Mouse (Mus musculus) layer of hippocampus, postnatal 10 days (tissue): ENCODE measurements at regions not wholly inside any gene's neighbourhood (a gene's known extent, or its start where the extent isn't known, plus 50 kb on each side); places are given as distances from the start of the nearest gene placed in this dataset.
"Not testable (repeated sequence)": the region's sequence is repeated elsewhere in the genome, so short reads cannot be mapped to it uniquely, and the experiment has no call there.

Experiments used
- DNase-seq, 2 experiments: peaks; one replicate each; pipeline ENCODE4 v3.0.0; 2021; ENCODE audit warnings: low spot score in 2 of 2

DNA sequence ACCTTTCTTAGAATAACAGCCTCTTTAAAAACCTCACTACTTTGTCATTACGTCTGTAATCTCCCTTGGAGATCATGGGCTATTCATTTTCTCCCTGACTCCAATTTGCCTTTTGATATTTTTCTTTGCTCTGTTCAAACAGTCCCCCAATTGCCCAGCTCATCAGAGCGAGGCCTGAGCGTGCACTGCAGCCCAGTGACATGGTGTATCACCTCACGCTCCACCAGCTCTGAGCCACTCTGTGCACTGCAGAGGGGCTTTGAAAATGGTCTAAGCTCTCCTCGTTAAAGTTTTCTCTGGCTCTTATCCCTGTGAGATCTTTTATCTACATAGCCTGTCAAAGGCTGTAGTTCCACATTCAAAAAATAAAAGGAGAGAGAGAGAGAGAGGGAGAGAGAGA is 152.1 kb downstream of the Srek1 start:
- DNase-seq, result no peak

DNA sequence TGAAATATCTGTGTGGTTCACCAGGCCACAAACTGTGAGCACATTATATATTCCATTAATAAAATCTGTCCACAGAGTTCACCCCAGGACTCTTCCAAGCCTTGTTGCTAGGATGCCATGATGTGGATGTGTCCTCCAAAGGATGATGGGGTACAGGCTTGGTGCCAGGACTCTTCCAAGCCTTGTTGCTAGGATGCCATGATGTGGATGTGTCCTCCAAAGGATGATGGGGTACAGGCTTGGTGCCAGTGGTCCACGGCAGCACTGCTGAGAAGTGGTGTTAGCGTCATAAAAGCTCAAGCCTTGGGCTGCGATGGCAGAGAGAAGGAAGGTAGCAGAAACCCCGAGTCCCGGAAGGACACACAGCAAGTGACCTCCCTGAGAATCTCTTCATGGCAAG is 153.4 kb downstream of the Srek1 start:
- DNase-seq, result not testable (repeated sequence)

DNA sequence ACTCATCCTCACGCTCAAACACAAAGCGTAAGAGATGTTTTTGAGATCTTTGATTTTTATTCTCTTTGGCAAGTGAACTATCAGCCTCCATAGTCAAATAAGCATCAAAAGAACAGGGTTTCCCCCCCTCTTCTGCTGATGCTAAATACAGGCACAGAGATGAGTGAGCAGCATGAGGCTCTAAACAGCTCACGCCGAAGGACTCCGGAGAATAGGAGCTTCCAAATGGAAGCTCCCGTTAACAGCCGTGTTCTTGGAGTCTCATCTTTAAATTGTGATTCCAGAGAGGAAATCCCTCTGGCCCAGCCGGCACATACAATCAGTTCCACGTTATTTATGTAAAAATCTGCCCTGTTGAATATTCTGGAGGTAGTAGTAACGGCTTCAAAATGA is 161.1 kb downstream of the Srek1 start:
- no peak for DNase-seq

DNA sequence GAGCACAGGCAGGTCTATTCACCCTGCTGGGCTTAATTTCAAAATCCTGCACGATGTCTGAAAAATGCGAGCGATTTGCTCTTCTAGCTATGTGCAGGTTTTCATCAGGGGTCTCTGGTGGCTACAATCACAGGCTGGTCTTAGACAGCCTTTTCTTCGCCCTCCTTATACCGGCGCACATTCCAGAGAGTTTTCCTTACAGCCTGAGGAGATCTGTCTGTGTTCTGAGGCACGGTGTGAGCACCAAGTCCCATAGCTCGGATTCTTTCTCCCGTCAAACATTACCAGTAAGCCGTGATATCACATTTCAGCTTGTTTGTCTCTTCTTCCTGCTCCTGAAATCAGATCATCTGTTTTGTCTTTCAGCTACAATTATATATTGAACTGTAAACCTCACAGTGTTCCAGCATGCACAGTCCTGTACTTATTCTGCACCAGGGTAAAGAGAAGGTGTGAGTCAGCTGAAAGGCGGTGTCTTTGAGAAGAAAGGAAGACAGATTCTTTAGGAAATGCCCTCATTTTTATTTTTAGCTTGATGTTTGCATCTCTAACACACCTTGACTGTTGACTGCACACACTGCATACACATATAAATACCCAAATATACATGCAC is 161.6 kb downstream of the Srek1 start:
- no peak for DNase-seq

DNA sequence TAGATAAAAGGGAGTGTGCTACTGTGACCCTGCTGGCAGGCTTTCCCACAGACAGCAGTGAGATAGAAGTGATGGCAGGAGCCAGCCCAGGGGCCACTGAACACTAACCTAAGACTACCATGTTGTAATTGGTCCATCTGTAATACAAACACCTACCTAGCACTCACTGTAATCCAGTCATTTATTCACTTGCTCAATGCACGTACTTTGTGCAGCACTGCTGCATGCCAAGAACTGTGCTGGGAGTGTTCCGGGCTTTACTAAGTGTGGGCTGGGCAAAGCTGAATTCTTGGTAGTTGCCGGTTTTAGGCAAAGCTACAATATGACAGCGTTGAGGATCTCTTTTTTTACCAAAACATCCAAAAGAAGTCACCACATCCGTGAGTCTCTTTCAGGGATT is 172.1 kb downstream of the Srek1 start:
- DNase-seq, result no peak

DNA sequence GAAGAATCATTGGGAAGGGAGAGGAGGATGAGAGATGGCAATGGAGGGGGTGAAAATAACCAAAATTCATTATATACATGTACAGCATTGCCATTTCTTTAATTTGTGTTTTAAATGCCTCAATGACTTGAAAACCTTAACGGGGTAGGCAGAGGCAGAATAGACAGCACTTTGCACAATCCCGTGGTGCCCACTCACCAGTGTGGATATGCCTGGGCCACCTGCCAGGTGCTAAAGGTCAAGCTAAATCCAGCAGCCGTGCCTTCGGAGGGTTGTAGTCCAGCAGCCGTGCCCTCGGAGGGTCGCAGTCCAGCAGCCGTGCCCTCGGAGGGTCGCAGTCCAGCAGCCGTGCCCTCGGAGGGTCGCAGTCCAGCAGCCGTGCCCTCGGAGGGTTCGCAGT is 182.0 kb downstream of the Srek1 start:
- DNase-seq, result no peak

DNA sequence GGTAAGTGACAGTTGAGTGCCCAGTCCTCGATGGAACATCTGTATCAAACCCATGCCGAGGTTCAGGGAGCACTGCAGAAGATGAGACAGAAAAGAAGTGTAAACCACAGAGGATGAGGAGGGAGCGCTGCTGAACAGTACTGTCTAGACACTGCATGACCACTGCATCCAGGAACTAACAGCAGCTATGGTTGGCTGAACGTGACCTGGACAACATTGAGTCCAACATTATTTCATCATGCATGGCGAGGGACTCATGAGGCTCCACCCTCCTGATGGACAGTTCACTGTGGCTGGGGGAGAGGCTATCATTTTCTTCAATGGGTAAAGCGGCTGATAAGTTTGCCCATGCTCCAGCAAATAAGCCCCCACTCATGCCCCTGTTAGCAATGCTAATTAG is 182.5 kb downstream of the Srek1 start:
- no peak for DNase-seq

DNA sequence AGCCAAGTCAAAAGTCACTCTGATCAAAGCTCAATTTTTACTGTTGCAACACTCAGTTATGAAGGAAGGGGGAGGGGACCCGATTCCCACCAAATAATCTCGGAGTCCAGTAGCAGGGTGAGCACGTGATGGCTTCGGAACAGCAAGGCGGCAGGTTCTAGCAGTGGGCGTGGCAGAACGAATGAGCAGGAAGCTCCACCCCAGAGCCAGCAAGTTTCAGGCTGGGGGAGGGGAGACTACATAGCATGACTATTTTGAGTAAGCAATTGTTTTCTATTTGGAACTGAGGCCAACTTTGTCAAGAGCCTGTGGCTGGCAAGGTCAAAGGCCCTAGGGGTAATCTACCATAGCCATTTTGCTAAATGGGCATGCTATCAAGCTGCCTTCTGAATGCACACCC is 183.0 kb downstream of the Srek1 start:
- not testable (repeated sequence) for DNase-seq

DNA sequence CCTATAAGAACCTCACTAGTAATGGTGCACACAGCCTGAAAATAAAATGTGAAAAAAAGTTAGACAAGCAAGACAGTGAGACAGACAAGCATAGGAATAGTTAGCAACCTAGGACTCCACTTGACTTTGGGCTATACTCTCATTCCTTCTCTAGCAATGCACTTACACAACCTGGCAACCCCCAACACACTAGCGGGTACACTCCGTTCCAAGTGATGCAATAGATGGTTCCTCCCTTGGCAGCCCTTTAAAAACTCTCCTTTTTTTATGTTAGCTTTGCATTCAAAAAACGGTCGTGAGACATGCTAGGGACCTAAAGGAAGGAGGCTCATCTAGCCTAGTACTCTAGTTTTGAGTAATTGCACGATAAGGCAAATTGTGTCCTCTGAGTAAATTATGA is 184.8 kb downstream of the Srek1 start:
- DNase-seq, result no peak

DNA sequence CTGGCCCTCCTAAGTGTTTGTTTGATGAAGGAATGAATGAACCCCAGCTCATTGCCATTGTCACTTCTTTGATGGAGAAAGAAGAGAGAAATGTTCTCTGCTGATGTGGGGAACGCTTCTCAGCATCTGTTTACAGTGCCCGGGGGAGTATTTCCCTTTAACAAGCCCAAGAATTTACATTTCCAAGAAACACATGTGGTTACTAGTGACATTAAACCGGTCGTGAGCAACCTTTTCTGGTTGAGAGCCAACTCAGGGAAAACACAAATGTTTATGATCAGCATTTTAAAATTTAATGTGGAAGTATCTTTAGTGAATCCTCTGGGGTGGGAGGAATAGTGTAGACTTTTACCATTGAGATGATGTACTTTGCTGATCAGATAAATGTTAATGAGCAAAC is 197.6 kb downstream of the Srek1 start:
- no peak for DNase-seq

DNA sequence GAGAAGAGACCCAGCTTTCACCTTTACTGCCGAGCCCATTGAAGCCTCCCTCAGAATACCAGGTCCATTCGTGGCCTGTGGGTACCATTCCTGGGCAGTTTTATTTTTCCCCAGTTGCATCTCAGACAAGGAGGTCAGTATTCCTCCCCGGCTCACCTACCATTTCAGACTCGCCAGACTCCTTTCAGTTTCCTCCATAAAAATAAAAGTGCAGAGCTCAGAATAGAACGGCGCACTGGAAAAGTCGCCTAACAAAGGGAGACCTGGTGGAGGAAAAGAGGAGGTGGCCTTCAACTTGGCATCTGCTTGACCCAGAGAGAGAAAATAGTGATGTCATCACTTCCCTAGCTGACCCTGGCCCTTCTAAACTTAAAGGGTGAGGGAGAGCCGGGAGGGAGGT is 209.7 kb downstream of the Srek1 start:
- DNase-seq, result no peak

DNA sequence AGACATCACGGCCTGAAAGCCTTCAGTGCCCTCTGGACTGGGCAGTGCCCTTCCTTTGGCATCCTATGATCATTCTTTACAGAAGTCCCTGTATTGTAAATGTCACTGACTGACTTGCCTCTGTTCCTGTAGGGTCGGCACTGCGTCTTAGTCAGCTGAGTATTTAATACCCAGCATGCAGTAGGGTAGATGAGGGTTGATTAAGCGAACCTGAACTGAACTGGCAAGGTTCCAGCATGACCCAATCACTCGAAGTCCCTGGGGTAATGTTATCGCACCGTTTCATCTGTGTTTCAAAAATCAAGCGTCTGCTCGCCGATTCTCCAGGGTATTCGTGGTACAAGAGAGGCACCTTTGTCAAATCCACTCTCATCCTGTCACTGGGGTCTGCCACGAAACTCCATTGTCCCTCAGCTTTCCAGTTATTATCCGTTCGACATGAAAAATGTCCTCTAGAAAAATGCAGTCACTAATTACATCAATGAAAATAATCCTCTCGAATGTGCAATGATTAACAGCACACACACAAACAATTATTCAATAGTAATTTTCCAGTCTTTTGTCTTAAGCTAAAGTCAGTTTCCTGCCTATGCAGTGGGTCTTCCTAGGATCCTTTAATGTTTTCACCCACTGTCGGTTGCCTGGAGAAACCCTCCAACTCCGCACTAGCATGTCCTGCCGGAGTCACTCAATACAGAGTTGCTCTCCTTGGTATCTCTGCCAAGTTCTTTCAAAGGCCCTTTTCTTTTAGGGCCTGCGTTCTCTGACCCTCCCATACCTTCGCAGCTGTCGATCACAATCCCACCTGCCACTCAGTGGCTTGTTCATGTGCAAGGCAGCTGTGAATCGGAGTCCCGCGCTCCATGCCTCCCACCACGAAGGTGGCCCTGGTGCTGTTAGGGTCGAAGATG is 212.4 kb downstream of the Srek1 start:
- DNase-seq, result no peak

DNA sequence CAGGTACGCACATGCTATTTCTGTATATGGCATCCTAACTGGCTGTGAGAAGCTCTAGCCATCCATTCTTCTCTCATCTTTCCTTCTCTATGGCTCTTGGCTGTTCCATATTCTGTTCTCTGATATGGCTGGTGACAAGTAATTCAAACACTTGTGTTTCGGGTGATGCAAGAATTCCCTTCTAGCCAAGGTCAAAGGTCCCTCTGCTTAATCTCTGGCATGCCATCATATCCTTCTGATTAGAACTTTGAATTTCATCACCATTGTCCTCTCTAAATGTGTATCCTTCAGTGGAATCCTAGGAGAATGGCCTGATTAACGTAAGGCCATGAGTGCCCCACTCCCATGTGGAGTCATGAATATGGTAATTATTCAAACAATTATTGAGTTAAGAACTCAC is 215.5 kb downstream of the Srek1 start:
- DNase-seq, result no peak

DNA sequence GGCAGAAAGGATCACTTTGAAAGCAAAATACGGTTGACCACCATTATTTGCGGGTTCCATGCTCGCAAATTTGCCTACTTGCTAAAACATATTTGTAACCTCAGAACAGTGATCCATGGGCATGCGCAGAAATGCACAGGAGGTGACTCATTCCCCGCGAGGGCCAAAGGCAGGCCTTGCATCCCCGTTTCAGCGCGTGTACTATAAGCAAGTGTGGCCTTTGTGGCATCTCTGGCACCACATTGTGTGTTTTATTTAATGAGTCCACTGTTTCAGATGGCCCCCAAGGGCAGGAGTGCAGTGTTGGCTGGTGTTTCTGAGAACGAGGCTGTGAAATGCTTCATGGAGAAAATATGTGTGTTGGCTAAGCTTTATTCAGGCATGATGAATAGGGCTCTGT is 205.3 kb upstream of the Mast4 start:
- DNase-seq, result no peak

DNA sequence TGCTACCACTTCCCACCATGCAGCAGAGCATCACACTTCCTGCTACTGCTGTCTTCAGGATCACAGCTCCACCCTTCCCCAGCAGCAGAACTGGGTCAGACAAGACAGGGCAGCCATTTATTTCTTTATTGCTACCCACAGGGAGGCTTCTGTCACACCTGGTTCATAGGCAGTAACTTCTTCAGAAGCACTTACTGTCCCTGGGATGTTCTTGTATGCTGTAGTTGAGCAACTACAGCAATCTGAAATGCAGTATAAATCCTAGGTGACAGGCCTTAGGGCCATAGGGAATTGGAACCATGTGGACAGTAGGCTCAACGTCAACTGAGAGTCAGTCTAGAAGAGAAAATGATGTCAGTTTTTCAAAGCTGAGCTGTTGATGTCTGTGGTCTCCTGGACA is 179.5 kb upstream of the Mast4 start:
- no peak for DNase-seq

DNA sequence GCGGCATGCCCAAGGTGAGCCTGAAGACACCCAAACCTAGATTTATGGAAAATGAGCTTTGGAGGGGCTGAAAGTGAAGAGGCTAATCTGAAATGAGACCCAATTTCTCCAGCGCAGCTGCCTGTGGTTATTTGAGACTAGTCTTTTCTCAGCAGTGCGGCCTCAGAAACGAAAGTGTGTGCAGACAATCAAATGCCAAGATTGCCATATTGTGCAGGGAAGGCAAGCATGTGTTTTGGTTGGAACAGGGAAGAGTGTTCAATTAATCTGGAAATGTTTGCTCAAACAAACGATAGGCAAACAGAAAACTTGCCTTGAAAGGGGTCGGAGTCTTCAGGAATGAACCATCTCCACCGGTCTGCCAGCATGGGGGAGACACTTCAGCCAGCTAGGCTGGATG is 178.2 kb upstream of the Mast4 start:
- DNase-seq, result peak; percentile 14 to 27

DNA sequence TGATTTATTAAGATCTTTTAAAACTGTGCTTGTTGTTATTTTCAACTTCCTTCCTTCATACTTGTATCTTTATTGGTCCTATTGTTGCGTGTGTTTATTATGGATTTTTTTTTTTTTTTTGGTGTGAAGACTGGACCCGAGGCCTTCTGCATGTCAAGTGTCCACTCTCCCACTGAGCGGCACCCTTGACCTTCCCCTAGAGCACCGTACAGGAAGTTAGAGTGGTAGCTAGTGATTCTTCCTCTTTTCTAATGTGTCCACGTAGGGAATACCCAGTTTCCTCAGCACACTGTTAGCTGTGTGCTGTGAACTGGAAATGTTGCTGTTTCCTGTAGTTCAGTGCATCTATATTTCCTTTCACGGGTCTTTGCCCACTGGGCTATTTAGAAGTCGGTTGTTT is 170.7 kb upstream of the Mast4 start:
- no peak for DNase-seq

DNA sequence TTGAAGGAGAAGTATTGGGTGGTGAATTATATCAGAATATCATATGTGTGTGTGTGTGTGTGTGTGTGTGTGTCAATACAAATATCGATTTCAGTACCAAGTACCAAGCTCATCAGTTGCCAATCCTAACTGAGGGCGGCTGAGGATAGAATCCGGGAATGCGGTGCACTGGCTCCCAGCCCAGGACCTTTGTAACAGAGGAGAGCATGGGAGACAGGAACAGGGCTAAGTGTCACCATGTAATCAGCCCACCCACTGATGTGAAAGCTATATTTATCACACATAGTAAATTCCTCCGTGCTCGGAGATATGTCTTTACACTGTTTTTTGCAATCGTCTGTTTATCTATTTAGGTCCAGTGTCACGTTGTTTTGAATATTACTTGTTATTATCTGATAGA is 165.1 kb upstream of the Mast4 start:
- DNase-seq, result no peak

DNA sequence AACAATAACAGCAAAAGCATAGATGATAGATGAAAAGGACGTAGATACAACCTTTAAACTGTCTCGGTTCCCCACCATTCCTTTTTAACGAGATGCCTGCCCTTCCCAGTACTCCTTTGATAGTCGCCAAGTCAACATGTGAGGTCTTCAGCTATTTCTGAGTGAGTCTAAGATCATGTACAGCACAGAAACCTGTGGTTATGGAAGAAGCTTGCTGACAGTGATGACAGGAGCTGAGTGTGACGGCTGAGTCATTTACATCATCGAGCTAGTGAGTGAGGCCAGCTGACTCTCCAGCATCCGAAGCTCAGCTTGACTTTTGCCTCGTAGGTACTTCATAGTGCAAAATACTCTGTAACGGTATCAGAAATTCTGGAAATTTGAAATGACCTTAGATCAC is 160.1 kb upstream of the Mast4 start:
- no peak for DNase-seq

DNA sequence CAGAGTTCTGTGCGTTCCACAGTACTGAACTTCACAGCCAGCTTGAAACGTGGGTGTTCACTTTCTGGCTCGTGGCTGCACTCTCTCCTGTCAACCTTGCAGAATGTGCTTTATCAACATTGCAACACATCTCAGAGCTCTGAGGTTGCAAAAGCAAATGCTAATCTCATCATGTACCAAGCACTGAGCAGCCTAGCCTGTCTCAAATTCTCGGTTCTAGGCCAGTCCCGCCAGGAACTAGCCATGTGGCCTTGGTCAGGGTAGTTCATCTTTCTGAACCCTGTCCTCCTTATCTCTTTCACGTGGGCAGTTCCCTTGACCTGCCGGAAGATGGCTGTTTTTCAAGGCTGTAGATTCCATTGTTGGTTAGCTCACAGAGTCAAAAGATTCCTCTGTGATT is 159.3 kb upstream of the Mast4 start:
- no peak for DNase-seq

DNA sequence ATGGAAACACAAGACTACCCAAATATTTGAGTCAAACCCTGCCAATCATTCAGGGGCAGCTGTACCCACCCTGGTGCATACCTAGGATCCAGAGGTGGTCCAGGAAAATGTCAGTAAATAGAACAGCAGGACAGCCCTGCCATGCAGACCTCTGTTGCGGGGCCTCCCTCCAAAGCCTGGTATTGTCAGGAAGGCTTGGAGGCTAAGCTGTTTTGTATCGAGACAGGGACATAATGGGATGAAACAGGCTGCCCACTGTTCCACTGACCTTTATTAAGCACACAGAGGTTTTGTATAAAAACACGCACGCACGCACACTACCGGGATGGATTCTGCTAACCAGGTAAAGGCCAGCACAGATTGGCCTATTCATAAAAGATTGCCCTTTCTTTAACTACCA is 155.8 kb upstream of the Mast4 start:
- no peak for DNase-seq

DNA sequence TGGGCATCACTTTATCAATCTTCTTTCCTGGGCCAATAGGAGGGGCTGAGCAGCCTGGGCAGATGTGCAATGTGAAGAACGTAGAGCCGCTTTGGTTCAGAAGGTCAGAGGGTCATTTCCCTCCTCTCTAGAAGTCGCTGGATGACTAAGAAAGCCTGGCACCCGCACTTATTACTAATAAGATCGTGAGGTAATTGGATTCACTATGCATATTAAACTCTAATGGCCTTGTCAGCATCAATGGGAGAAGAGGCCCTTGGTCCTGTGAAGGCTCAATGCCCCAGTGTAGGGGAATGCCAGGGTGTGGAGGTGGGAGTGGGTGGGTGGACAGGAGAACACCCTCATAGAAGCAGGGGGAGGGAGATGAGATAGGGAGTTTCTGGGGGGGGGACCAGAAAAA is 149.8 kb upstream of the Mast4 start:
- no peak for DNase-seq

DNA sequence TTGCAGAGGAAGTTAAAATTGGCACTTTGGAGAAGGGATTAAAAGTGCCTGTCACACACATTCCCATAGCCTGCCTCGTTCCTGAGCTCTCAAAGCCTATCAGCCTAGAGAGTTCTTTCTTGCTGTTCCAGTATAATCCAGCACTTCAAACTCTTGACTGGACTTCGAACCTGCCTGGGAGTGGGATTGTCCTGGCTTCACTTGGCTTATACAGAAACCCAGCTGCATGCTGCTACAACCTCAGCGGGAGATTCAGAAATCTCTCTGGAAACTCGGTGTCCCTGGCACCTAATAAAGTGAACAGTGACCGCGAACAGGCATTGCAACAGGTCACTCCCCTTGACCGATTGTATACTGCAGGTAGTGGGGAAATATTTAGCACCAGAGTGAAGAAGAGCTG is 149.1 kb upstream of the Mast4 start:
- no peak for DNase-seq
